Mouse (Mus musculus) embryo, embryonic 9.5 days (tissue): ENCODE data around the gene Zkscan8.
"Not testable (repeated sequence)": the region's sequence is repeated elsewhere in the genome, so short reads cannot be mapped to it uniquely, and the experiment has no call there.

Experiments used
- DNase-seq: peaks from one replicate; pipeline ENCODE4 v3.0.0-alpha.2; 2017; ENCODE audit errors: extremely low spot score

The Zkscan8 gene

DNA sequence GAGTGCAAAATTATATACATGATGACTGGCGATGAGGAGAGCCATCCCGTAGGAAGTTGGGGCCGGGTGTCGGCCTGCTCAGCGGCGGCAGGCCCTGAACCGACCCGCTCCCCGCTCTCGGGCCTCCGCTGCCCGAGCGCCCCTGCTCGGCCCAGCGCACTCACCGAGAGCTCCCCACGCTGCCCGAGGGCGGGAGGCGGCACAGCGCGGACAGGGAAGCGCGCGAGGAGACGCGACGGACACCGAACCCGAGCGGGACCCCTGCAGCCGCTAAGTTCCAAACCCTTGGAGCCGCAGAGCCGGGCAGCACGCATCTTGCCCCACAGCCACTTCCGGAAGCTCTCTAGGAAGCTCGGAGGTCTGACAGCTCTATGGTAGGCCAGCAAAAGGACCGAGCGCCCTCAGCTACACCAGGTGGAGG, at the start of gene Zkscan8:
Gene Zkscan8, minus strand, starts transcription at position 340 of the 421 bp plus-strand sequence.
- DNase-seq: peak; percentile 93

DNA sequence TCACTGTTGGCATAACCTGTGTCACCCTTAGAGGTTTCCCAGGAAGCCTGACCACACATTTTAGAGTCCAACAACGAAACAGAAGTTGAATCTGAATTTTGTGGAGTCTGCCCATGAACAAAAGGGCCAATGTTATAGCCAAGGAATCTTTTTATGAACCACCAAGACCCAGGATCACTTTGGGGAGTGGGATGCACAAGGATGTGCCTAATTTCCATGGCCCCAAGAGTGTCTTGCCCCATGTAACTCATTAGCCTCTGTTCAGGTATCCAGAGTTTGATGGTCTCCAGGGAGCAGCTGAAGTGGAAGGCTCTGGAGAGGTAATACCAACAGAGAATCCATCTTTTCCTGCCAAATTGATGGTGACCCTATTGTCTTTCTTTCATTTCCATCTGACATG, 28.9 kb upstream of the Zkscan8 start, which contains the start of gene Olfr1535:
Gene Olfr1535, minus strand, starts transcription at position 101 of the 400 bp plus-strand sequence.
- no peak for DNase-seq

DNA sequence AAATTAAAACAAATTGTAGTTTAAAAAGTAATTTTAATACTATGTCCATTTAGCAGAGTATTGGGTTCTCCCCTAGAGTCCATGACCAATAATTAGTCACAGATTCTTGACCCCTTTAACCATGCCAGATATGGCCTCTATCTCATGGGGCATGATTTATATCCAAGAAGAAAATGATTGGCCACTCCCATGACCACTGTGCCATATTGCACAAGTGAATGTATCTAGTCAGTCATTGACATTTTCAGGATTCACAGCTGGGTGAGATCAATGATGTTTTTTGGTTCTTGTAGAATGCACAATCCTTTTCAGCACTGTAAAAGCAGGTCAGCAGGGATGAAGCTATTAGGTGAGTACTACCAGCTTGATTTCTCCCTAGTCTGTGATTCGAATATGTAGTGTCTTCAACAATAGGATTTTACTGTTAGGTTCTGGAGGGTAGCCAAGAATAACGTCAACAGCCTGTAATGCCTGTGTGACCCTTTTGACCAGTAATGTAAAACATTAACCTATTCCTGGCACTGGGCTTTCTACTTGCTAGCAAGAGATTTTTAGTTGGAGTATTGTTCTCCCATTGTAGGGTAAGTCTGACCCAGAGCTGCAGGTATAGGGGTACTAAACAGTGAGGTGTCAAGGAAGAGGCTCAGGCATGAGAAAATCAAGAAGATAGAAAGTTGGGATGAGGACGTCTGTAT, 19.6 kb upstream of the Zkscan8 start:
- no peak for DNase-seq

DNA sequence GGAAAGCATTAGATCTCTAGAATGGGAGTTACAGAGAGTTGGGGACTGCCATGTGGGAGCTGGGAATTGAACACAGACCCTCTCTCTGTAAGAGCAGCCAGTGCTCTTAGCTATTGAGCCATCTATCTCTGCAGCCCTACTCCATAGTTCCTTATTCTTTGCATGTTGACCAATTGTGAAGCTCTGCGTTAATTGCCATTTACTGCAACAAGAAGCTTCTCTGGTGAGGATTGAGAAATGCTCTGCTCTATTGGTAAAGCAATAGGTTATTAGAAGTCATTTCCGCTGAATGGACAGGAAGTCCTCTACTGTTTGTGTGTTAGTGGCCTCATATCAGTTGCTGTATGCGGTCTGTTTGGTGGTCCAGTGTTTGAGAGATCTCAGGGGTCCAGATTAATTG, 18.6 kb upstream of the Zkscan8 start:
- DNase-seq: no peak

DNA sequence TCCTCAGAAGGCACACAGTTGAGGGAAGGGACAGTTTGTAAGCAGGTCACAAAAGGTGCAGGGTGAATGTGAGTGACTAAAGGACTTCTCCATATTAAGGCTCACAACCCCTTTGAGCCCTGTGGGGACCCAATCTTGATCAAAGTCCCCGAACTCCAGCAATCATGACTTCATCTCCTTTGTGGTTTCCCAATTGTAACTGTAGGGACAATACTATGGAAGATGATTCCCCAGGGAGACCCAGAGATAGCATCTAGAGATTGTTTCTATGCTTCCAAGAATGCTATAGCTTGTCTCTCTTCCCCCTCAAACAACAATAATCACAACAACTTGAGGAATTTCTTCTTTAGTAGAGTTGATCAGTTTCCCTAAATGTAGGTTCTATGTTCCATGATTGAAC, 11.8 kb upstream of the Zkscan8 start, which contains the start of gene Olfr1366:
Gene Olfr1366, minus strand, starts transcription at position 101 of the 400 bp plus-strand sequence.
- DNase-seq: no peak

DNA sequence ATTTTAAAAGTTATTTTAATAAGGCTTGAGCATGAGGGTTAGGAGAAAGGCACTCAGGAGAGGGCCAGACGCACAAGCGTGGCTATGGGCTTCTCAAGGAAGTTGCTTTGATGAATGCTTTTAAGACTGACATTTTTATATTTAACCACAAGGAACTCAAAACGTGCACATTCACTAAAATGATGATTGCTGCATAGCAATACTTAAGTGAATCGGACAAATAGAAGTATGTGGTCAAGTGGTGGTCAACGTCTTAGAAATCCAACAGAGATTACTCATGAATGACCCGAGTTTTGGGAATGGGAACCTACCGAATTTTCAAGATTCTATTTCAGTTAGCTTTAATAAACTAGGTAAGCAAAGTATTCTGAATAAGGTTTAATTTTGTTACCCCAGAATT, 784 bp downstream of the Zkscan8 start:
- peak; percentile 14 for DNase-seq

DNA sequence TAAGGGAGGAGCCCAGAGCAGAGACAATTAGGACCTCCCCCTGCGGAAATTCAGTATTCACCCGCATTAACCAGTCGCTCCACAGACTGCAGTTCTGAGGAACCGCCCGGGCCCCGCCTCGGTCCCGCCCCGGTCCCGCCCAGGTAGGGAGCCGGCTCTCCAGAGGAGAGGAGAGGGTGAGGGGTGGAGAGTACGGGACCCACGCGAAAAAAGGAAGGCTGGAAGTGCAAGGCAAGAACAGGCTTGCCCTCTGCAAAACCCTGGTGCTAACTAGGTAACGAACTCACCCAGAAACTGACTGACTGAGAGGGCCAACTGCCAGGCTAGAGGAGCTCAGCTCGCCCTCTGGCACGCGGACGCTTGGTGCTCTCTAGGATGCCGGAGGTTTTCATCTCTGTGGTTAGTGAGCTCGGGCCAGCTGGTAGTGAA, 24.7 kb downstream of the Zkscan8 start:
- peak; percentile 93 for DNase-seq

DNA sequence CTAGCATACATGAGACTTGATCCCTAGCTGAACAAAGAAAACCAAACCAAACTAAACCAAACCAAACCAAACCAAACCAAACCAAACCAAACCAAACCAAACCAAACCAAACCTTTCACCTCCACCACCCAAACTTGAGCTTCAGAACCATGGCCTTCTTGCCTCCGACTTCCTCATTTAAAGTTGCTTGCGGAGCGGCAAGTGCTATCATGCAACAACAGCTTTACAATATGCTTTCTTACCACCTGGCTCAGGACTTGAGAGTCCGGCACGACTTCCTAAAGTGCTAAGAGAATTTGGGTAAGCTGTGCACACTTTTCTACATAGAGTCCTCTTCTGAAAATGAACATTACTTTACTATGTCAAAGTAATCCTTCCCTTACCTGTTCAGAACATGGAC, 28.6 kb downstream of the Zkscan8 start:
- DNase-seq: no peak

DNA sequence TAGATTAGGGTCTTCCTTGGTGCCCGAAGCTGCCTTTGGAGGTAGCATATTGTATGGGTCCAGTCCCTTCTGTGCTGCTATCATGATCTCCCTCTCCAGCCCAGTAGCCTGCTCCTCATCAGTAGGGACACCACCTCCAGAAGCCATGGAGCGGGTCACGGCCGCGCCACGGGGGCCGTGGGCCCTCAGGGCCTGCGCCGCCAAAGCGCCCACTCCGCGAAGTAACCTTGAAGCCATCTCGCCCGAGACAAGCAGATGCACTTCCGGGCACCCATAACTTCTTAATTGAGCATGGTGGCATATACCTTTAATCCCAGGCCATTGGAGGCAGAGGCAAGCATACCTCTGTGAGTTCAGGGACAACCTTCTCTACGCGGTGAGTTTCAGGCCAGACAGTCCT, 29.7 kb downstream of the Zkscan8 start, which contains the start of gene Gm11273:
Gene Gm11273, minus strand, starts transcription at position 237 of the 400 bp plus-strand sequence.
- DNase-seq: not testable (repeated sequence)

DNA sequence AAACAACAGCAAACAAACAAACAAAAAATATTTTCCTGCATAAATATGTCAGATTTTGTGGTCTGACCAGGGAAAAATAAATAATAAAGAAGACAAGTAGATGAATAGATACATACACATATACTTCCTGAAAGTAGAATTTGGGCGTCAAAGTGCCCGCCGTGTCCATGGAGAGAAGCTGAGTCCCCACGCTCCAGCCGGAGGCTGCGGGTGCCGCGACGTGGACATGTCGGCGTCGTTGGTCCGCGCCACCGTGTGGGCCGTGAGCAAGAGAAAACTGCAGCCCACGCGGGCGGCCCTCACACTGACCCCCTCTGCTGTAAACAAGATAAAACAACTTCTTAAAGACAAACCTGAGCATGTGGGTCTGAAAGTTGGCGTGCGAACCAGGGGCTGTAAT, 35.8 kb downstream of the Zkscan8 start, which contains the start of gene AK157302:
Gene AK157302, plus strand, starts transcription at position 144 of the 400 bp plus-strand sequence.
- DNase-seq: no peak

DNA sequence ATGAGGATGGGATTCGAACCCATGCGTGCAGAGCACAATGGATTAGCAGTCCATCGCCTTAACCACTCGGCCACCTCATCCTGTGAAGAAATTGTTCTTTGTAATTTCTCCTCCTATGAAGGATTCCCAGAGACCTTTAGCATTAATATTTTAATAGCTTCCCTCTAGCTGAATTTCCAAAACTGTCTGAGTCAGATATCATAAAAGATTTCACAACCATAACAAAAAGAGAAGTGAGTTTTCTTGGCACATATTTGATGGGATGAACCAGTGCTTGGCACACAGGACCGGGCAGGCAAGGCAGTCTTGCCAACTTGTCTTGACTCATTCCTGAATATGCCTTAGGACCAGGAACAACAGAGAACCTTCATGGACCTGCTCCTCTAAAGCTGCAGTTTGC, 38.1 kb downstream of the Zkscan8 start:
- DNase-seq: no peak

DNA sequence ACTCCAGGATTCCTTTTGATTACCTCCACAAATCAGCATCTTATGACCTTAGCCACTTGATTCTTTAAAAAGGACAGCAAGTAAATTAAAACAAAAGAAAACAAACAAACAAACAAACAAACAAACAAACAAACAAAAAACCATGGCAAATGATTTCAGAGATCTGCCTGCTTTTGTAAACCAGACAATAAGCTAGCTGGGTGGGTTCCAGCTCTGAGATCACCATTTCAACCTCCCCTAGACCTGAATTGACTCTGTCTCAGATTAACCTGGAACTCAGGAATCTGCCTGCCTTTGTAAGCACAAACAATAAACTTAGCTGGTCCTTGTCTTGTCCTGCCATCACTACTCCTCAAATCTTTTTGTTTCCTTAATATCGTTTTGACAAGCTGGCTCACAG, 44.0 kb downstream of the Zkscan8 start:
- no peak for DNase-seq

DNA sequence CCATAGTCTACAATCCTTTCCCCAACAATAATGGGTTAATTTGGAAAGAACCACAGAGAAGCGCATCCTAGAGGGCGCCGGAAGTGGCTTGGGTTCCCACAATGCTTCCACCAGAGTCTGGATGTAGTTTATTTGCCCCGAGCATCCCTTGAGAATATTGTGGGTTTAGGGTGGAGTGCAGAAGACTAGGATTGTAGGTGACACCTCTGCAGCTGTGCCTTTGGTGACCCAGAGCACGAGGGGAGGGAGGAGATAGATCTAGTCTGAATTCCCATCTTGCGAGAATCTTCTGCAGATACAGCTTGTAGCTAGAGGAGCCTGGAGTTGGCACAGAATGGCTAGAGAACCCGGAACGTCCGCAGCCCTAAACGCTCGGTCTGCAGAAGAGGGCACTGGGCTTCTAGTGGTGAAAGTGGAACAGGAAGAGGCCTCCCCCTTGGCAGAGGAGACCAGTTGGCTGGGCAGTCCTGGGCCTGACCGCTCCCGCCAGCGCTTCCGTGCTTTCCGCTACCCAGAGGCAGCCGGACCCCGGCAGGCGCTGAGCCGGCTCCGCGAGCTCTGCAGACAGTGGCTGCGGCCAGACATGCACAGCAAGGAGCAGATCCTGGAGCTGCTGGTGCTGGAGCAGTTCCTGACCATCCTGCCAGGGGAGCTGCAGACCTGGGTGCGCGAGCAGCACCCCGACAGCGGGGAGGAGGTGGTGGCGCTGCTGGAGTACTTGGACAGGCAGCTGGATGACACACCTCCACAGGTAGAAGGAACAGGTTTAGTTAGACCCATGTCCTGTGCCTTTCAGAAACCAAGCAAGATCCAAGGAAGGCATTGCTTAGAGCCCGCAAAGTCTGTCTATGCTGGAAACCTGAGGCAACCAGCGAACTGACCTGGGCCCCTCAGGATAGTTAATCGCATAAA, 51.9 kb downstream of the Zkscan8 start, which contains the start of the genes Zkscan4 and Gm10065:
Gene Zkscan4, plus strand, starts transcription at position 149 of the 912 bp plus-strand sequence.
Gene Gm10065, minus strand, starts transcription at position 683 of the 912 bp plus-strand sequence.
- DNase-seq: peak; percentile 73

DNA sequence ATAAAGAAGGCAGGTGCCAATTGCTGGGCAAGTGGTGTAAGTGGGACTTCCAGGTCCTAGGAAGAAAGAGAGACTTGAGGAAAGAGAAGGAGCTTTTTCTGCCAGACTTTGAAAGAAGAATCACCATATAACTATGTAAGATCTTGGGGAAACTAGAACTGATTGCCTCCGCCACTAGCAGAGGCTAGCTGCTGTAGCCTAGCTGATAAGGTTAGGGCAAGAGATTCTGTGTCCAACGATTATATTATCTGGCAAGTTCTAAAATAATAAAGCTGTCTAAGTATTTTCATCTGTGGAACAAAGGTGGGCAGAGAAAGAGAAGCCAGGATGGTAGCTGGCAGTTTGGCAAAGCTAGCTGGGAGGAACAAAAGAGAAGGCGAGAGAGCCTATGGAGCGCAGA, 58.5 kb downstream of the Zkscan8 start:
- no peak for DNase-seq

DNA sequence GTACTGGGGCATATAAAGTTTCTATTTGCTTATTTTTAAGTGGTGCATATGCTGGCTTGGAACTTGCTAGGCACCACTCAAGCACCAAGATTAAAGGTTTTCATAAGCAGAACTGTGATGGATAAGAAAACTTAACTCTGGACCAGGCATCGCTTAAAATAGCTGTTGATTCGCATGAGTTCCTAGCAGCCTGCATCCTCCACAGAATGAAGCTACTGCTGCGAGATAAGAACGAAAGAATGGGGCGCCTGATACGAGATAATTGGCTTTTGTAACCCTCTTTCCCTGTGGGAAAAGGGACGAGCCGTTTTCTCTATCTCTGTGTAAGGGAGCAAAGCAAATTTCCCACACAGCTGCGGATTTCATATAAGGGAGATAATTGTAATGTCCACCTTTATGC, 61.8 kb downstream of the Zkscan8 start:
- DNase-seq: no peak

DNA sequence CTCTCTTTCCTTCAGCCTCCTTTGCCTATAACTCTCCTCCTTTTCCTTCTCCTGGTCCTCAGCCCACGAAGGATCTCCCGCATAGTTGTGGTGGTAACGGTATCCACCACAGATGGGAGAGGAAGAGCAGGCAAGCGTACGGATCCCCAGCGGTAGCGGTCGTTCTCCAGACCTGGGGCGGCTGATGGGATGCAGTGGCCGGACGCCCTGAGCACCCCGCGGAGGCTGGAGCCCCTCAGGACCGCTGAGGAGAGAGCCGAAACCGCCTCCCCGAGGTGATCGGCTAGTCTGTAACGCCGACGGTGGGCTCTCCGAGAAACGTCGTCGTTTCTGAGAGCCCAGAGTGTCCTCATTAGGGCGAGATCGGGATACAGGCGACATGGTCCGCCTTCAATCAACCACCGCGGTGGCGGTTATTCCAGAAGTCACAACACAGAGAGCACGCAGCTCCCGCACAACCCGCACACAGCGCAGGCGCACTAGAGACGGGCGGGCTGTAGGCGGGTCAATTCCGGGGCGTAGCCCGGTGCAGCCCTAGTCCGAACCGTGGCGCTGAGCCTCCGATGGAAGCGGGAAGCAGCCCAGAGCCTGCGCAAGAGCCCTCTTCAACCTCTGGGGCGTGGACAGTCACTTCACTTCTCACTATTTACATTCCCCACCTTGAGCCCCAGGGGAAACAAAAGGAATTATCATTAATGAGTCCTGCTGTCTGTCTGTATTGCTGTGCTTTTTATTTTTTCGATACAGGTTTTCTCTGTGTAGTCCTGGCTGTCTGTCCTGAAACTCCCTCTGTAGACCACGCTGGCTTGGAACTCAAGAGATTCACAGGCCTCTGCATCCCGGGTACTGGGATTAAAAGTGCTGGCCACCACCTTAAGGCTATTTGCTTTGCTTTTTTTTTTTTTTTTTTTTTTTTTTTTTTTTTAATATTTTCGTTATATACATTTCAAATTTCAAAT, 62.6 kb downstream of the Zkscan8 start, which contains the start of gene Nkapl:
Gene Nkapl, minus strand, starts transcription at position 449 of the 959 bp plus-strand sequence.
- peak; percentile 87 for DNase-seq

DNA sequence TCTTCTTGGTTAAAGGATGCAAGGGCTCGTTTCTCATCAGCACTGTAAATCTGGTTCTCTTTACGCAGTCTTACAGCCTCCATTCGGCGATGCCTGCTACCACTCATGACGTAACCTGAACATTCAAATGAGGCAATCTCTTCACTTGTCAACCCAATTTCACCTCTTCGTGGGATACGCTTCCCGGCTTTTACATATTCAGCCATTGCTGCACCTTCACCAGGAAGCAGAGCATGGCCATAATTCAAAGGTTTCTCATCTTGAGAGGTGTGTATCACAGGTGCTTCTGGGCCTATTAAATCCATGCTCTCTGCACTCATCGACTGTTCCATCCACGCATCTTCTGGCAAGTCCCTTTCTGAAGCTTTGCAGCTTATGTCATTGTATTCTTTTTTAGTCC, 63.6 kb downstream of the Zkscan8 start:
- DNase-seq: no peak
